Mouse (Mus musculus) intestine, embryonic 14.5 days (tissue): ENCODE measurements around the gene Gon4l. TPM values are rescaled to one million over a fixed set of nuclear protein-coding genes. Genes with fewer than 3 reads are reported as not detected.
"Not testable (repeated sequence)": the region's sequence is repeated elsewhere in the genome, so short reads cannot be mapped to it uniquely, and the experiment has no call there.

Source experiments
- ATAC-seq: fragments of 200-750 bp; cut with Nextera tagmentation; replicated peaks from 2 replicates; pipeline ENCODE4 v1.8.0; 2017; ENCODE audit warnings: low read depth, moderate number of reproducible peaks, moderate TSS enrichment, moderate library complexity; ENCODE audit not compliant: low FRiP score, low TSS enrichment
- DNase-seq: peaks from one replicate; pipeline ENCODE4 v3.0.0-alpha.2; 2018; ENCODE audit warnings: low spot score
- H3K27ac ChIP-seq: fragments of 300-500 bp; sonication (generic); 2 replicates; pipeline ENCODE4 v1.5.1; 2014; ENCODE audit warnings: low read depth, mild to moderate bottlenecking, control low read depth
- H3K27me3 ChIP-seq: fragments of 300-500 bp; sonication (generic); replicated peaks from 2 replicates; pipeline ENCODE4 v1.6.1; 2014; ENCODE audit warnings: low read length, control low read depth; ENCODE audit not compliant: control insufficient read depth, insufficient read depth
- H3K36me3 ChIP-seq: fragments of 300-500 bp; sonication (generic); 2 replicates; pipeline ENCODE4 v1.6.1; 2014; ENCODE audit warnings: low read length, control low read depth; ENCODE audit not compliant: control insufficient read depth, insufficient read depth
- H3K4me1 ChIP-seq: fragments of 300-500 bp; sonication (generic); replicated peaks from 2 replicates; pipeline ENCODE4 v1.6.1; 2014; ENCODE audit warnings: low read length, control low read depth, mixed read lengths; ENCODE audit not compliant: control insufficient read depth, insufficient read depth
- H3K4me2 ChIP-seq: fragments of 300-500 bp; sonication (generic); 2 replicates; pipeline ENCODE4 v1.6.1; 2014; ENCODE audit warnings: low read length
- H3K4me3 ChIP-seq: fragments of 300-500 bp; sonication (generic); 2 replicates; pipeline ENCODE4 v1.5.1; 2014; ENCODE audit warnings: low read depth, low read length, control low read depth, mixed read lengths
- H3K9ac ChIP-seq: fragments of 300-500 bp; sonication (generic); 2 replicates; pipeline ENCODE4 v1.6.1; 2014; ENCODE audit warnings: mild to moderate bottlenecking, low read length
- H3K9me3 ChIP-seq: fragments of 300-500 bp; sonication (generic); 2 replicates; pipeline ENCODE4 v1.6.1; 2016; ENCODE audit warnings: low read length, control low read depth; ENCODE audit not compliant: control insufficient read depth
- WGBS: fragments of 180-500 bp; shearing (Covaris S2); extraction: QIAGEN DNeasy Blood & Tissue Kit; methylation state at CpG from one replicate; pipeline ENCODE4 v1.1.7; 2014; 5-methylcytosine and 5-hydroxymethylcytosine counted together
- polyA plus RNA-seq: library from polyadenylated mRNA; unstranded; fragments of >200 nt; fragmentation: Nextera tagmentation; extraction: Ambion mirVana; gene quantifications from 2 replicates; pipeline ENCODE4 v1.2.1, GENCODE M21; 2014

The Gon4l gene
- polyA plus RNA-seq, 1 experiment from 2014 or later: 14.7 TPM

- 9% methylated on average over 21 of the region's 28 CpGs for WGBS
- H3K27ac ChIP-seq: peak overlapping the region; percentile 54; the same call in 1 of the 2 replicates
- H3K9me3 ChIP-seq, H3K9ac ChIP-seq, H3K36me3 ChIP-seq, H3K4me1 ChIP-seq, H3K27me3 ChIP-seq: not testable (repeated sequence)
- peak overlapping the region; percentile 45 for H3K4me2 ChIP-seq
- DNase-seq: peak; percentile 67
- ATAC-seq: peak; percentile 68
- peak overlapping the region; percentile 17; the same call in 1 of the 2 replicates for H3K4me3 ChIP-seq
Measured at GRCm38 (mm10) chr3:88831177-88832121, 3.6 kb upstream of the Gon4l start.

- not testable (repeated sequence) for H3K4me3 ChIP-seq, H3K9me3 ChIP-seq, H3K36me3 ChIP-seq, H3K27me3 ChIP-seq, H3K4me1 ChIP-seq, H3K9ac ChIP-seq, H3K4me2 ChIP-seq, H3K27ac ChIP-seq
- peak; percentile 63 for DNase-seq
- WGBS: 4% methylated on average over 13 of the region's 14 CpGs
- ATAC-seq: peak; percentile 23; the same call in 1 of the 2 replicates
Measured at GRCm38 (mm10) chr3:88832388-88832787, 2.6 kb upstream of the Gon4l start.

DNA sequence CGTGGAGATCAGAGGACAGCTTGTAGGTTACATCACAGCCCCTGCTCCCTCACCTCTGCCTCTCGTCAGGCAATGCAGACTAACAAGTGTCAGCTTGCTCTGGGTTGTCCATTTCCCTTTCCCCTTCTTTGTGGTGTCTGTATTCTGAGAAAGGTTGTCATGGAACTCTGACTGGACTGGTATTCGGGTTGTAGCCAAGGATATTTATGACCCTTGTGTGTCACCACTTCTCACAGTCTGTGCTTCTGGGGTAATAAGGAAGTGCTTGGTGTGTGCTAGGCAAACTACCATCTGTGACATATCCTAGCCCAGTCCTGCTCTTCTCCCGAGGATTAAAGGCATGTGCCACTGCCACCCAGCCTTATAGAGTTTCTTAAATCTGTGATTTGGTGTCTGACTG, 14.1 kb downstream of the Gon4l start:
- Histone ChIP-seq H3K9ac (no peak overlapping the region), H3K4me1 (no peaks in the 10 kb centered on the region), H3K4me2 (no peak overlapping the region), H3K4me3 (no peak overlapping the region), H3K27ac (no peak overlapping the region), H3K36me3 (peaks cover 42% of the 10 kb centered on the region), H3K9me3 (no peaks in the 10 kb centered on the region), H3K27me3 (no peaks in the 10 kb centered on the region)
- no peak for DNase-seq
- 84% methylated on average over 4 of the region's 4 CpGs for WGBS
- no peak for ATAC-seq

DNA sequence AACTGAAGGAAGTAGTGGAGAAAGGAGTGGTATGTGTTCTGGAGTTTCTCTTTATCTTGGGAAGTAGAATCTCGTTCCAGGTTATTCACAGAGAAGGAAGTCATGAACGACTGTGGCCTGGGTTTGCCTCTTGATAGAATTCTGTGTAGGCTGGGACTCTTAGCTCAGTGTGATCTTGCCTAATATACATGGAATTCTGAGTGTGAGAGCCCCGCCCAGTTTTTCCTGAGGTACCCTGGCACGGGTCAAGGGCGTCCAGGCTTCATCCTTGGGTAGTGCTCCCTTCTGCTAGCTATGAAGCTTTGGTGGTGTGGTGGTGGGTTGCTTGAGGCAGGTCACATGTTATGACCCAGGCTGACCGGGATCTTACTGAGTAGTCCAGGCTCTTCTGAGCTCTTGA, 20.8 kb downstream of the Gon4l start:
- 89% methylated on average over 6 of the region's 6 CpGs for WGBS
- Histone ChIP-seq H3K4me1 (no peaks in the 10 kb centered on the region), H3K9me3 (no peaks in the 10 kb centered on the region), H3K27ac (no peak overlapping the region), H3K4me3 (no peak overlapping the region), H3K27me3 (no peaks in the 10 kb centered on the region), H3K4me2 (no peak overlapping the region), H3K36me3 (peaks cover 78% of the 10 kb centered on the region), H3K9ac (no peak overlapping the region)
- ATAC-seq: no peak
- peak; percentile 23 for DNase-seq

GRCm38 (mm10) chr3:88862129-88862528, 27.1 kb downstream of the Gon4l start:
- H3K9me3 ChIP-seq: no peaks in the 10 kb centered on the region
- H3K4me2 ChIP-seq: no peak overlapping the region
- WGBS: 81% methylated on average over 3 of the region's 3 CpGs
- no peaks in the 10 kb centered on the region for H3K27me3 ChIP-seq
- no peaks in the 10 kb centered on the region for H3K4me1 ChIP-seq
- no peak overlapping the region for H3K27ac ChIP-seq
- H3K36me3 ChIP-seq: peaks cover 93% of the 10 kb centered on the region
- DNase-seq (no peak), ATAC-seq (0 out of 2 replicates have a peak, but pooled peaks have one; percentile 40)
- no peak overlapping the region for H3K4me3 ChIP-seq
- H3K9ac ChIP-seq: no peak overlapping the region

DNA sequence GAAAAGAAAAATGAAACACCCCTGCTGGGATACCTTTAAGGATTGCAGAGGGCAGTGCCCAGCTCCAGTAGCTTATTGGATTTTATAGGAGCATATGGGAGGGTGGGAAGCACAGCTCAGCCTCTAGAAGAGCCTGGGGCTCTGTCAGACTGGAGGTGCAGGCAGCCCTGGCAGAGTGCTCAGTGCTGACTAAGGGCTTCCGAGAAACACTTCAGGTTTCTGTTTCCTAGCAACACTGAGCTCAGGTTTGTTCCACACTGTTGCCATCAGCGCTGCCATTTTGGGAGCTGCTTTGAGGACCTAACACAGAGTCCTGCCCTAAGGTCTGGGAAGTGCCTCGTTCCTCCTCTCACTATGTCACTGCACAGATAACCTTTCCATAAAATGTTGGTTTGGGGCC, 31.7 kb downstream of the Gon4l start:
- H3K4me1 ChIP-seq, H3K4me2 ChIP-seq, H3K9ac ChIP-seq, H3K9me3 ChIP-seq, H3K27me3 ChIP-seq, ATAC-seq, H3K4me3 ChIP-seq, DNase-seq, H3K27ac ChIP-seq: not testable (repeated sequence)
- H3K36me3 ChIP-seq: peaks cover 48% of the 10 kb centered on the region
- no CpG with 5 or more reads among the region's 3 CpGs for WGBS

DNA sequence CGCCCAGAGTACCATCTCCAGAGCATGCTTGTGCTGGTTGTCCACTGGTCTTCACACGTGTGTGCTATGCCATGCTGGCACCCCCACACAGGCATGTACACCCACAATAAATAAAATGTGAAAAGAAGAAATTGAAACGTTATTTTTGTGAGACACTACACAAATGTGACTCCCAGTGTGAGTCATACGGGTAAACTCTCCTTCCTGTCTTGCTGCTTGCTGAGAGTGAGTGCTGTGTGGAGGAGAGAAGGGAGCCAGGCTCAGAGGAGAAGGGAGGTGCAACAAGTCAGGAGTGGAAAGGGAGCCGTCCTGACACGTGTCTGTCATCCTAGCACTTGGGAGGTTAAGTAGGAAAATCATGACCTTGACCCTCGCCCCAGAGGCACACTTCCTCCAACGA, 32.1 kb downstream of the Gon4l start:
- DNase-seq, H3K4me3 ChIP-seq, H3K27ac ChIP-seq, H3K27me3 ChIP-seq, H3K9me3 ChIP-seq, ATAC-seq, H3K4me1 ChIP-seq, H3K4me2 ChIP-seq, H3K9ac ChIP-seq: not testable (repeated sequence)
- peaks cover 43% of the 10 kb centered on the region for H3K36me3 ChIP-seq
- no CpG with 5 or more reads among the region's 8 CpGs for WGBS

GRCm38 (mm10) chr3:88868449-88868848, 33.4 kb downstream of the Gon4l start:
- not testable (repeated sequence) for H3K9me3 ChIP-seq, DNase-seq, H3K27me3 ChIP-seq, H3K4me1 ChIP-seq, H3K27ac ChIP-seq, H3K4me2 ChIP-seq, H3K9ac ChIP-seq, H3K4me3 ChIP-seq
- no CpG with 5 or more reads among the region's 4 CpGs for WGBS
- peaks cover 30% of the 10 kb centered on the region for H3K36me3 ChIP-seq
- peak; percentile 27; the same call in 1 of the 2 replicates for ATAC-seq

DNA sequence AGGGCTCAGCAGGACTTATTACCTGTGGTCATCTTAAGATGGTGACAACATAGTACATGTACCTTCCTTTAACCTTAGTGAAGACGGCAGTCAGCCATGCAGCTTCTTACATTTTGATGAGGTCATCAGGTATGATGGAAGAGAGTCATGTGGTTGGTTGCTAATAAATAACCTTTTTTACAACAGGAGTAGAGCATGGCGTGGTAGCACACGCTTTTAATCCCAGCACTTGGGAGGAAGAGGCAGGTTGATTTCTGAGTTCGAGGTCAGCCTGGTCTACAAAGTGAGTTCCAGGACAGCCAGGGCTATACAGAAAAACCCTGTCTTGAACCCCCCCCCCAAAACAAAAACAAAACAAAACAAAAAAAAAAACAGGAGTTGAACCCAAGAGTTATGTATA, 47.5 kb downstream of the Gon4l start:
- not testable (repeated sequence) for H3K9ac ChIP-seq, DNase-seq, H3K9me3 ChIP-seq, H3K27me3 ChIP-seq, H3K4me1 ChIP-seq, H3K27ac ChIP-seq, H3K4me2 ChIP-seq, ATAC-seq, H3K36me3 ChIP-seq, H3K4me3 ChIP-seq
- WGBS: 92% methylated on average over 4 of the region's 4 CpGs
